In genomic region chr10:39505007-39505406, GRCm38 (mm10) we compare ENCODE assay signal across 10 mouse cellular contexts.
DNase-seq lines count a peak whose midpoint lies in the region; ATAC-seq and TF ChIP-seq lines count a peak whose summit lies in the region.
"Had no signal": no experiment of that assay in that cellular context is flagged by ENCODE, and none has a peak within 500 bp of the region (broad histone marks: within the 10 kb centered on the region; RNA-seq: fewer than 3 reads in every experiment).

No protein-coding gene starts in this region.

- peak; percentile 83 for DNase-seq in left cerebral cortex, postnatal 4 days
- no peak for DNase-seq in left cerebral cortex, adult 11 months (ENCODE audit: low spot score)
- DNase-seq in brain, embryonic 14.5 days (ENCODE audit: low read depth), result peak; percentile 93
- peak; percentile 87 for DNase-seq in forebrain, embryonic 14.5 days (ENCODE audit: low spot score)
- peak; percentile 68 for DNase-seq in midbrain, embryonic 14.5 days
- no peak for DNase-seq in adrenal gland, adult 8-10 months
- no peak for DNase-seq in left cerebral cortex, adult 8-10 months (ENCODE audit: low spot score in 2 of 2)
- DNase-seq: embryo, embryonic 11 days; kidney, postnatal 25 days; liver, postnatal 0 days had no signal

- H3K9me3 ChIP-seq in forebrain, embryonic 14.5 days (replicated peaks; ENCODE audit: control insufficient read depth, low read length), result no peaks in the 10 kb centered on the region
- H3K9me3 ChIP-seq in midbrain, embryonic 14.5 days (ENCODE audit: control insufficient read depth, low read length), result no peaks in the 10 kb centered on the region

- 14% methylated on average over 9 of the region's 9 CpGs for WGBS in forebrain, embryonic 14.5 days
- whole genome bisulfite sequencing in midbrain, embryonic 14.5 days, result 33% methylated on average over 9 of the region's 9 CpGs

- TF ChIP-seq POLR2A in brain, embryonic 14.5 days (IDR thresholded peaks at IDR 0.05; ENCODE audit: borderline replicate concordance, extremely low read depth, insufficient read depth, insufficient read length, poor library complexity, severe bottlenecking), result no peak

- intact Hi-C loops in left cerebral cortex, postnatal 4 days (cut with DNase I), result no loop called here

- H3K9ac ChIP-seq in forebrain, embryonic 14.5 days (ENCODE audit: low read length), result 0 out of 2 replicates have a peak overlapping the region, but pooled peaks have one; percentile 5
- H3K9ac ChIP-seq in midbrain, embryonic 14.5 days (replicated peaks; ENCODE audit: low read length), result no peak overlapping the region
- H3K9ac ChIP-seq: liver, postnatal 0 days had no signal

- no peaks in the 10 kb centered on the region for H3K36me3 ChIP-seq in forebrain, embryonic 14.5 days (ENCODE audit: control insufficient read depth, insufficient read depth, low read length)
- H3K36me3 ChIP-seq in midbrain, embryonic 14.5 days (ENCODE audit: control insufficient read depth, insufficient read depth, low read length), result no peaks in the 10 kb centered on the region

- H3K27me3 ChIP-seq in forebrain, embryonic 14.5 days (replicated peaks; ENCODE audit: control insufficient read depth, insufficient read depth, low read length), result no peaks in the 10 kb centered on the region
- H3K27me3 ChIP-seq in midbrain, embryonic 14.5 days (ENCODE audit: control insufficient read depth, insufficient read depth, low read length), result no peaks in the 10 kb centered on the region

- H3K4me1 ChIP-seq in forebrain, embryonic 14.5 days (ENCODE audit: control insufficient read depth, insufficient read depth, low read length), result peaks cover 61% of the 10 kb centered on the region
- H3K4me1 ChIP-seq in midbrain, embryonic 14.5 days (ENCODE audit: control insufficient read depth, insufficient read depth, low read length), result peaks cover 54% of the 10 kb centered on the region

- peak overlapping the region; percentile 65; the same call in 1 of the 2 replicates for H3K27ac ChIP-seq in forebrain, embryonic 14.5 days (ENCODE audit: low read depth, low read length)
- peak overlapping the region; percentile 67 for H3K27ac ChIP-seq in midbrain, embryonic 14.5 days (replicated peaks; ENCODE audit: low read depth, low read length)

- ATAC-seq in forebrain, embryonic 14.5 days, result peak; percentile 50
- no peak for ATAC-seq in midbrain, embryonic 14.5 days (ENCODE audit: low FRiP score, low TSS enrichment)
- ATAC-seq: liver, postnatal 0 days had no signal

- peak overlapping the region; percentile 26 for H3K4me2 ChIP-seq in forebrain, embryonic 14.5 days (ENCODE audit: low read length)
- 0 out of 2 replicates have a peak overlapping the region, but pooled peaks have one; percentile 6 for H3K4me2 ChIP-seq in midbrain, embryonic 14.5 days (ENCODE audit: low read length)

- H3K4me3 ChIP-seq in forebrain, embryonic 14.5 days (ENCODE audit: low read depth, low read length), result no peak overlapping the region
- no peak overlapping the region for H3K4me3 ChIP-seq in midbrain, embryonic 14.5 days (replicated peaks; ENCODE audit: low read depth, low read length)

- no peak for TF ChIP-seq CTCF in brain, embryonic 14.5 days (IDR thresholded peaks at IDR 0.05; ENCODE audit: borderline replicate concordance, extremely low read depth, insufficient read depth, insufficient read length)

Comparison
In these comparisons a context has a peak if more than half of its experiments do, and no peak if none do; other contexts are left out.
1. DNase-seq: peak in left cerebral cortex, postnatal 4 days (single experiment), brain, embryonic 14.5 days (single experiment), forebrain, embryonic 14.5 days (single experiment) and midbrain, embryonic 14.5 days (single experiment); none in left cerebral cortex, adult 11 months (single experiment), adrenal gland, adult 8-10 months (single experiment) and left cerebral cortex, adult 8-10 months (0 of 2).